Mouse (Mus musculus) kidney, postnatal 10 days (tissue): Measurements from ENCODE around the gene Elk4.

Experiments used
- DNase-seq: peaks from one replicate; pipeline ENCODE4 v3.0.0; 2021; ENCODE audit warnings: mixed read lengths

The Elk4 gene

DNA sequence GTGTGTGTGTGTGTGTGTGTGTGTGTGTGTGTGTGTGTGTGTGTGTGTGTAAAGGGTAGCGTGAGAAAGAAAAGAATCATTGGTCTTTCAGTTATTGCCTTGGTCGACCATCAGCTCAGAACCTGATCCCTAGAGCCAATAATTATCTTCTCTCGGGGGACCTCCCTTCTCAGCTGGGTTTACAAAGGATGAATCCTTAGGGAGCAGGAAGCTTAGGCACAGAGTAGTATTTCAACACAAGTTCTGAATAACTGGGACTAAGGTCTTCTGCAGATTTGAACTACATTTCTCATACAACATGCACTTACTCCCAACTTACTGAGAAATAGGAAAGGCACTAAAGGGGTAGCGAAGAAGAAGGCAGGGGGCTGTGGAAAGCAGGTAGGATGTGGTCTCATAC, 17.9 kb upstream of the Elk4 start:
- DNase-seq: no peak

- DNase-seq: no peak
These were observed 17.2 kb upstream of the Elk4 start for GRCm38 (mm10) chr1:131990083-131990760.

- DNase-seq: no peak
These were observed 14.8 kb upstream of the Elk4 start for GRCm38 (mm10) chr1:131992561-131993001.

- no peak for DNase-seq
These were observed 14.0 kb upstream of the Elk4 start for GRCm38 (mm10) chr1:131993169-131994040.

DNA sequence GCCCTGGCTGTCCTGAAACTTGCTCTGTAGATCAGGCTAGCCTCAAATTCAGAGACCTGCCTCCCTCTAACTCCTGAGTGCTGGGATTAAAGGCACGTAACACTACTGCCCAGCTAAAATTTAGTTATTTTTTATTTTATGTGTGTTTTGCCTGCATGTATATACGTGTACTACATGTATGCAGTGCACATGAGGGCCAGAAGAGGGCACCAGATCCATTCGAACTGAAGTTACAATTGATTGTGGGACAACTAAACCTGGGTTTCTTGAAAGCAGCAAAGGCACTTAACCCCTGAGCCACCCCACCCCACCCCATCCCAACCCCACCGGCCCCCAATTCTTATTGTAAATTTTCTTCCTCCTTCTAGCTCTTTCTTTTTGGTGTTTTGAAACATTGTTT, 12.3 kb upstream of the Elk4 start:
- peak; percentile 87 for DNase-seq

DNA sequence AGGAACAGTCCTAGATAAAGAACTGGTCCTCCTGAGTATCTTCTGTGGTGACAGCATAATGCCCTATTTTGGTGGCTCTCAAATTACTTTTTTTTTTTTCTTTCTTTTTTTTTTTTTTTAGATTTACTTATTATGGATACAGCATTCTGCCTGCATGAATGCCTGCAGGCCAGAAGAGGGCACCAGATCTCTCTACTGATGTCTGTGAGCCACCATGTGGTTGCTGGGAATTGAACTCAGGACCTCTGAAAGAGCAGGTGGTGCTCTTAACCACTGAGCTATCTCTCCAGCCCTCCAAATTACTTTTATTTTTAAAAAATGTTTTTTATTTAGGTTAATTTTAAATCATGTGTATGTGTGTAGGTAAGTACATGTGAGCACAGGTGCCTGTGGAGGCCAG, 6.9 kb upstream of the Elk4 start:
- DNase-seq: no peak

DNA sequence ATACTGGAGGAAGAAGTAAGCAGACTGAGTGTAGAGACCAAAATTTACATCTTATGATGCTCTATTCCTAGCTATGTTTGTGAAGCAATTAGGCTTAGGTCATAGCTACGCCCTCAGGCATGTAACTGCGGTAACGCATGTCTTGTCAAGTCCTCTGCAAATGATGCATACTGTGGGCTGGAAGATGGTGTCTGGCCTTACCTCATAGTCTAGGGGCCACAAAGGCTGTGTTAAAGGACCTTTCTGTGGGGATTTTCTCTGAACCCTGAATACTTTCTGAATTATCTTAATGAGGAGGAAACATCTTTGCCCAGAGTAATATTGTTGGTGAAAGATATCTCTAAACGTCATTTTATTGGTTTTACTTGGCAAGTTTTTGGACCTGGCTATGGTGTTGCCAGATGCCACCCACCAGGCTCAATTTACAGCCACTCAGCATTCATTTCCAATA, 5.5 kb upstream of the Elk4 start:
- DNase-seq: no peak

GRCm38 (mm10) chr1:132003111-132003510, 4.3 kb upstream of the Elk4 start:
- no peak for DNase-seq

DNA sequence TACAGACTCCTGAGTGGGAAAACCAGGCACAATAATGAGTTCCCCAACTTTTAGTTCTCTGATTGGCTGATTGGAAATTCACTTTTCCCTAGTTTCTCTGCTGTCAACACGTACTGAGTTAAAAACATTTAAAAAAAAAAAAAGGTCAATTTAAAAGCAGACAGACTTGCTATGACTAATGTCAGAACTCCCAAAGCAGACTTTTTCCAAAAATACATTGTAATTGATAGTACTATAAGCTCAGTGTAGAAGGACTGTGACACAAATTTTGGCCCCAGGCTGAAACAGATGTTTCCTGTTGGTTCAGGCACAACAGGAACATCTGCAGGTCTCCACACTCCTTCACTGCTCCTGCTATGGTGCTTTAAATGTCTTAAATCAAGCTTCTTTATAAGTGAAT, 3.6 kb upstream of the Elk4 start:
- DNase-seq: peak; percentile 60

DNA sequence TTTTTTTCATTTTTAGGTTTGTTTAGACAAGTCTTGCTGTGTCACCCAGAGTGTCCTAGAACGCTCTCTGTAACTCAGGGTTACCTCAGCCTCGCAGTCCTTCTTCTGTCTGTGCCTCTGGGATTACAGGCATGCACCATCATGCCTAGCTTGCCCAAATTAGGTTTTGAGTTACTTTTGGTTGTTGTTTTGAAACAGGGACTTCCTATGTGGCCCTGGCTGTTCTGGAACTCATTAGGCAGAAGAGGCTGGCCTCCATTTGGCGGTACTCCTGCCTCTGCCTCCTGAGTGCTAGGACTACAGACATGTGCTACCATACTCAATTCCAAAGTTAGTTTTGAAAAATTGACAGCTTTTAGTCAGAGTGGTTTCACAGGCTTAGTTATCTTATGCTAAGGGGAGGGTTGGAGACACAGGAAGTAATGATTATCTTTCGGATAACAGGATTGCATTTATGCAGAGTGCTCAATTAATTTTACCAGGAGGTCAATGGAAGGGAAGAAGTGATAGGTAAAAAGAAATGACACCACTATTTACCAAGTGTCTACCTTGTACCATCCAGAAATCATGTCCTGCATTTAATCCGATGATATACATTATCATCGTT, 2.7 kb upstream of the Elk4 start:
- DNase-seq: no peak

- no peak for DNase-seq
These were observed 1.9 kb upstream of the Elk4 start for GRCm38 (mm10) chr1:132005466-132005865.

DNA sequence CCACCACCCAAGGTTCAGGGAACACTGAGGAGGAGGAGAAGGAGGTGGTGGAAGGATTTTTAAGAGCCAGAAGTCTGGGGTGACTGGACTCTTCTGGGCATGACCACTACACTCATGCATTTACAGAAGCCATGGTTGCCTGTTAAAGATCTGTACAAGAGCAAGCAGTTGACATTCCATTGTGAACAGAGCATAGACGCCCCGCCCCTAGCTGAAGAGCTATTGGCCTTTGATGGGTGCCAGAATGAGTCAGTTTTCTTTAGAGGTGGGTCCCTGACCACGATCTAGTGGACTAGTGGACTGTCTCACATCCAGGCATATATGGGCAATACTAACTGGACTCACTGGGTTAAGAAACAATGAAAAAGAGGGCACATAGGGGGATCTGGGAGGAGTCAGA, 1.4 kb upstream of the Elk4 start:
- DNase-seq: no peak

- DNase-seq: no peak
These were observed 686 bp upstream of the Elk4 start for GRCm38 (mm10) chr1:132006721-132007120.

- peak; percentile 94 for DNase-seq
These were observed 721 bp downstream of the Elk4 start for GRCm38 (mm10) chr1:132007828-132008827.

- no peak for DNase-seq
These were observed 1.7 kb downstream of the Elk4 start for GRCm38 (mm10) chr1:132008881-132009644.

DNA sequence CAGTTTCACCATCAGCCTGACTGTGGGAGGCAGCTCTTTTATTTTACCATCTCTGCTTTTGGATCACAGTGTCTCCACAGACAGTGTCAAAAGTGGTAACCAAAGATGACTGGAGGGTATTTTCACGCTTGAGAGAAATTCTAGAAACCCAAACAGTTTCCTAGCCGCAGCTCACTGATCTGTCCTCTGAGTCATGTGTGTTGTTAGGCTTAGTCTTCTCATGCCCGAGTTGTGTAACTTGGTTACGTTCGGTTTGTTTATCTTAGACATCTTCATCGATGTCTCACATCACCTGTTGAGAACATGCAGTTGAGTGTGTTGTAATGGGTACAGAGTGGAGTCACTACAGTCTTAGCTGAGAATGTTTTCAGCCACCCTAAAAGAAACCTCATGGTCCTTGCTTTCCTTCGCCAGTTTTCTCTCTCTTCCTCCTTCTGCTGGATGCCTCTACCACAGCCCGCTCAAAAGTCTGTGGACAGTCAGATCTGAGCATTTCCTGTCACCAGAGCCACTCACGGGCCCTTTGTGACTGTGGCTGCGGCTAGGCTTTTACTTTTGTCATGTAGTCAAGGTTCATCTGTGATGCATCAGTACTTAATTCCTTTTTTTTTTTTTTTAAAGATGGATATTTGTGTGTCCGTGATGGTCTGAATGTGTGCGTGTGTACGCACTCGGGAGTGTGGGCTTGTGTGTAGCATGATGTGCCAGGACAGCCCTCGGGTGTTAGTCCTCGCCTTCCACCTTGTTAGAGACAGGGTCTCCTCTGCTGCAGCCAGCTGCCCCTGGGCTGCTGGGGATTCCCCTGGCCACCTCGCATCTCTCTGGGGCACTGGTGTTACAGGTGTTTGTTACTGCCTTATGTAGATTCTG, 3.5 kb downstream of the Elk4 start:
- no peak for DNase-seq

DNA sequence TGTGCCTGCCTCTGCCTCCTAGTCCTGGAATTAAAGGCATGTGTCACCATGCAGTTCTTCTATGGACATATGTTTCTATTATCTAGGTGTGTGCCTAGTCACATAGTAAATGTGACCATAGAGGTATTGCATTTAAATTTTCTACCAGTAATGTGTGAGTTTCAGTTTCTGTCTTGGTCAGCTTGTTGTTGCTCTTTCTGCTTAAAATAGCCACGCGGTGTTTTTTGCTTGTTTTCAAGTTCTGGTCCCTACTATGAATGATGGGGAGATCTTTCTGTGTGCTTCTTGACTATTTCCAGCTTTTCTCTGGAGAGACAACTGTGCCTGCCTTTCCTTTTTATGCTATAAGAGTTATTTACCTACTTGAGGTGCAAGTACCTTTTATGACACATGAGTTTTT, 4.4 kb downstream of the Elk4 start:
- DNase-seq: no peak

- no peak for DNase-seq
These were observed 5.5 kb downstream of the Elk4 start for GRCm38 (mm10) chr1:132012861-132013260.

DNA sequence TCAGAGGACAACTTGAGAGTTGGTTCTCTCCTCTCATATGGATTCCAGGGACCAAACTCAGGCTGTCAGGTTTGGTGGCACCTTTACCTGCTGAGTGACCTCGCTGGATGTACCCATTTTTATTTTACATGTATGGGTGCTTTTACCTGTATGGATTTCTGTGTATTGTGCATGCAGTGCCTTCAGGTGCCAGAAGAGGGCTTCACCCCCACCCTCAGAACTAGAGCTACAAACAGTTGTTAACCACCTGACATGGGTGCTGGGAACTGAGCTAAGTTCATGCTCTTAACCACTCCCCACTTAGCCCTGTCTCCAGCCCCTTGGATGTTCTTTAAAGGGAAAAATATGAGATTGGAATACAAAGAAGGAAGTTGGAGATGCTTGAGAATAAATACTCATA, 7.4 kb downstream of the Elk4 start:
- DNase-seq: no peak

GRCm38 (mm10) chr1:132016691-132017090, 9.3 kb downstream of the Elk4 start:
- no peak for DNase-seq

DNA sequence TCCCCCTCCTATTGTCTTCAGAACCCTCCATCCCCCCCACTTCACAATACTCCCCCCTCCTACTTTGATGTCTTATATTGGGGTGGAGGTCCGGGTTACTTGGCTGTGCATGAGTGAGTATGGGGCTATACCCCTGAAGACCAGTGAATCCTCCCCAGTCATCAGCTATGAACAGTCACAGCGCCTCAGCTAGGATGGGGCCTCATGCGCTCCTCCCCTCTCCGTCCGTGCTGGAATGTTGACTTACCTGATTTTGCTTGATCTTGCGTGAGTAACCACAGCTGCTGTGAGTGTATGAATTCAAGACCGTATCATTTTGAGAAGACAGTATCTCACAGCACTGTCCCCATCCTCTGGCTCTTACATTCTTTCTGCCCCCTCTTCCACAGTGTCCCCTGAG, 12.5 kb downstream of the Elk4 start:
- no peak for DNase-seq
